Mouse (Mus musculus): ENCODE data around the gene Ppp1r12b.

- no peak for TF ChIP-seq MAFK (IDR thresholded peaks at IDR 0.05; ENCODE audit: insufficient read depth, low read depth, low read length)
- no peak for TF ChIP-seq CHD2 (IDR thresholded peaks at IDR 0.05; ENCODE audit: low read depth, low read length)
- TF ChIP-seq HCFC1 (IDR thresholded peaks at IDR 0.05; ENCODE audit: borderline replicate concordance, insufficient read depth, low read length), result no peak
These were observed 40.2 kb upstream of the Ppp1r12b start for GRCm38 (mm10) chr1:134995954-134996353.

All from ES-E14 (cell line).